Mouse (Mus musculus): ENCODE measurements around the gene Otop3.
"Not testable (repeated sequence)": the region's sequence is repeated elsewhere in the genome, so short reads cannot be mapped to it uniquely, and the experiment has no call there.

The Otop3 gene

GRCm38 (mm10) chr11:115366039-115366705, 31.6 kb downstream of the Otop3 start:
- peak; percentile 35 for DNase-seq (ENCODE audit: inconsistent ontology term)

DNA sequence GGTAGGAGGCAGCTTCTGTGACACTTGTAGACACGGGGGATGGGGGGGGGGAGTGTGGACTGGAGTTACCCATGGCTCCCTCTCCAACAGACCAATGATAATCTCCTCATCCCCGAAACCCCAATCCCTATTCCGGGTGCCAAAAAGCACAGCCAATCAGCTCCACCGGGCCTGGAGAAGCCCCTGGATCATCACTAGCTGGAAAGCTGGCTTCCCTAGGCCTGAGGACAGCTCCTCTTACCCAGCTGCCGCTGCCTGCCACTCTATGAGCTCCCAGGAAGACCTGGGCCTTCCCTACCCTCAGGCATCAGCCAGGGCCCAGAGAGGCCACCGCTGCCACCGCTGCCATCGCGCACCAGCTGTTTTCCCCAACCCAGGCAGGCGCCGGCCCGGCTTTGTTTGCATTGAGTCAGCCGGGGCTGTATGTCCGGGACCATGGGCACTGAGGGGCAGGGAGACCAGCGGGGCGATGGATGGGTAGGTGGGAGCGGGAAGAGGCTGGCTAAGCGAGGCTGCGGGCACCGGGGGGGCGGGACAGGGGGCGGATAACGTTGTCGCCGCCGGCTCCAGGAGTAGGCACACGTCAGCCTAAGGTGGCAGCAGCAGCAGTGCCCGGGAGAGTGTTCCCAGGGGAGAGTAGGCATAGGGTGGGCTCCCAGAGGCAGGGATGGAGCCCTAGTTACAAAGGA, 32.3 kb downstream of the Otop3 start:
- DNase-seq (ENCODE audit: inconsistent ontology term): peak; percentile 51

DNA sequence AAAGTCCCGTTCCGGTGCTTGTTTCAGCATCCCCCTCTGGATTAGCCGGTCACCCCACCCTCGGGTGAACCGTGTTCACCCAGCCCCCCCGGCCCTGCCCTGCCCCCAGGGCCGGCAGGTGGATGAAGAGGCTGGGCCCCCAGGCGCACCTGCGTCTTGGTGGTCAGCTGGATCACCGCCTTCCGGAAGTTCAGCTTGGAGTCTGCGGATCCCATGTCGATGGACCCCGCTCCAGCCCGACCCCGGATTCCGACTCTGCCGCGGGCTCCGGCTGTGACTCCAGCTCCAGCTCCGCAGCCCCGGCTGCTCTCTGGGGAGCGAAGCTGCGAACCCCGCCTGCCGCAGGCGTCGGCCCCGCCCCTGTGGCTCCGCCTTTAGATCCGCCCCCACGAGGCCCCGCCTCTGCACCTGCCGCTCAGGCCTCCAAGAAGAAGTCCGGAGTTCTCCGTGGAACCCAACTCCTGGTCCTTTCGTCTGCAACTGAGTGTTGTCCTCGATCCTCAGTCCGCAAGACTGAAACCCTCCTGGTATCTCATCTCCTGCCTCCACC, 32.9 kb downstream of the Otop3 start, which contains the start of gene Hid1:
TSS of gene Hid1 (minus strand) at position 362 of the 550 bp plus-strand sequence.
- peak; percentile 83 for DNase-seq (ENCODE audit: inconsistent ontology term)

- no peak for DNase-seq (ENCODE audit: inconsistent ontology term)
Observed at GRCm38 (mm10) chr11:115370368-115370767, 35.8 kb downstream of the Otop3 start.

DNA sequence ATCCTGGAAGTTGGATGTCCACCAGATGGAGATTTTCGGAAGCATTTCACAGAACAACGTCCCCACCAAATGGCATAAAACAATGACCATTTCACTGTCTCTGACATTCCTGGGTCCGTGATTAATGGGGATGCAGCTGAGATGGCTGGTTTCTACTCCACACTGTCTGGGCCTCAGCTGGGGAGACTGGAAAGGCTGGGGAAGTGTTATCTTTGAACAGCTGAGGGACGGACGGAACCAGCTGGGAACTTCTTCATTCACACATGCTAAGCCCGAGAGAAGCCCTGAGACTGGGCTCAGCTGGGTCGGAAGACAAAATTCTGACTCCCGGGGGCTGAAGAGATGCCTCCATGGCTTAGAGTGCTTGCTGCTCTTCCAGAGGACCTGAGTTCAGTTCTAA, 36.8 kb downstream of the Otop3 start:
- no peak for DNase-seq (ENCODE audit: inconsistent ontology term)

DNA sequence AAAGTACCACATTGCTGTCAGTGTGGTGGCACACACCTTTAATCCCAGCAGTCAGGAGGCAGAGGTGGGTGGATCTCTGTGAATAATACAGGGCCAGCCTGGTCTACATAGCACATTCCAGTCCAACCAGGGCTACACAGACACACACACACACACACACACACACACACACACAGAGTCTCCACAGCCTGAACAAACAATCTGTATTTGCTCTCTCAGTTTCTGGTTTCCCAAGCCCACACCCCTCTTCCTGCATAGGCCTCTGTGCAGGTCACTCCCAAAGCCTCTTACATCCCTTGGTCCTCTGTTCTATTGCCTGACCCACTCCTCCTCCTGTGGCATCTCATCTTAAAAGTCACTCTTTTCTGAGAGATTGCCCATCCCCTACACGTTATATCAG, 37.5 kb downstream of the Otop3 start:
- DNase-seq (ENCODE audit: inconsistent ontology term): no peak

DNA sequence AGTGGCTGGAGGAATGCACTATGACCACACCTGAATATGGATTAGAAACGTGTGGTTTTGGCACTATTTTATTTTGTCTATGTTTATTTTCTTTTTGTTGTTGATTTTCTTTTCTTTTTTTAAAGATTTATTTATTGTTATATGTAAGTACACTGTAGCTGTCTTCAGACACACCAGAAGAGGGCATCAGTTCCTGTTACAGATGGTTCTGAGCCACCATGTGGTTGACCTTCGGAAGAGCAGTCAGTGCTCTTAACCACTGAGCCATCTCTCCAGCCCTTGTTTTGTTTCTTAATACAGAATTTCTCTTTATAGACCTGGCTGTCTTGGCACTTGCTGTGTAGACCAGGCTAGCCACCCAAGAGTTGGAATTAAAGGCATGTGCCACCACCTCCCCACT, 38.2 kb downstream of the Otop3 start:
- DNase-seq (ENCODE audit: inconsistent ontology term): no peak

- DNase-seq (ENCODE audit: inconsistent ontology term): peak; percentile 82
Observed at GRCm38 (mm10) chr11:115373805-115374694, 39.5 kb downstream of the Otop3 start.

DNA sequence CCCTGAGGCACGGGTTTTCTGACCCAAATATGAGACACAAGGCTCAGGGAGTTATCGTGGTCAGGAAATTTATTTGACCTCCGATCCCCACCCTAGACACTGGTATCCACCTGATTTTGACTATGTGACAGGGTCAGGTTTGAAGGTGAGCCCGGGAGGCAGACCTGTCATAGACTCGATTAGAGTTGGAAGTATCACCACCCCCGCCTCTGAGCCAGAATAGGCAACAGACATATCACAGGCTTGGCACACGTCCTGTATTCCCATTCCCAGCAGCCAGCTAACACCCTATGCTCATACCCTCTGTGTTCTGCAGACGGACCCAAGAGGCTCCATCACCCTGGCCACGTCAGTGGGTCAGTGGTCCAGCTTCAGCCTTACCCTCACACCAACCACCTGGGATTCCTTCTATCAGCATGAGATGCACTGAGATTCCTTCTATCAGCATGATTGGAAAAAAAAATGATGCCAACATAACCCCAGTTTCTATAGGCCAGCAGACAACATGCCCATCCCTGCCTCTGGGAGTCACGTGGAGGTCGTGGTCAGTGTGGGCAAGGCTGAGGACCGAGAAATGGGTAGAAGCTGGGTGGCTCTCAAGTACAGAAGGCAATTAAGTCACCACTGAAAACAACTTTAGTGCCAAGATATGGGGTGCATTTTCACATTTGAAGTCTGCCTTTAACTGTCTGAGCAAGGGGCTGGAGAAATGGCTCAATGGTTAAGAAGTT, 40.3 kb downstream of the Otop3 start:
- no peak for DNase-seq (ENCODE audit: inconsistent ontology term)

GRCm38 (mm10) chr11:115376722-115377121, 42.2 kb downstream of the Otop3 start:
- DNase-seq (ENCODE audit: inconsistent ontology term): no peak

GRCm38 (mm10) chr11:115377254-115377653, 42.7 kb downstream of the Otop3 start:
- DNase-seq (ENCODE audit: inconsistent ontology term): no peak

GRCm38 (mm10) chr11:115377854-115378253, 43.3 kb downstream of the Otop3 start:
- no peak for DNase-seq (ENCODE audit: inconsistent ontology term)

- DNase-seq (ENCODE audit: inconsistent ontology term): no peak
Observed at GRCm38 (mm10) chr11:115381276-115381675, 46.7 kb downstream of the Otop3 start.

- DNase-seq (ENCODE audit: inconsistent ontology term): peak; percentile 94
Observed at GRCm38 (mm10) chr11:115381743-115382539, 47.4 kb downstream of the Otop3 start, which contains the start of gene Cdr2l. Cdr2l (plus strand) TSS chr11:115381916.

DNA sequence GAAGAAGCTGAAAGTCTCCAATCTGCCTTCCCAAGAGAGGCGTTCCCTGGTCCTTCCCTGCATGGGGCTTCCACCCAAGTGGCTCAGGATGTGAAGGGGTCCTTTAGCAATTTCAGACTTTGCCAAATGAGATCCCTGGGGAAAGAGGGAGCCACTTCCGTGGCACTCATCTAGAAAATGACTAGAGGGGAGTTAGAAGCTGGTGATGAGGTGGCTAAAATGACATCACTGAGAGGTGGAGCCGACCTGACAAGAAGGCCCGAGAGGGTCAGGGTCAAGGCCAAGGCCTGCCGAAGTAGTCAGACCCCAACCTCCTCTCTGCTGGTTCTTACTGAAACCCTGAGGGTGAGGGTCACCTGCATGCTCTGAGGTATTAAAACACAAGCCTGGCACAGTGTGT, 48.4 kb downstream of the Otop3 start:
- DNase-seq (ENCODE audit: inconsistent ontology term): no peak

DNA sequence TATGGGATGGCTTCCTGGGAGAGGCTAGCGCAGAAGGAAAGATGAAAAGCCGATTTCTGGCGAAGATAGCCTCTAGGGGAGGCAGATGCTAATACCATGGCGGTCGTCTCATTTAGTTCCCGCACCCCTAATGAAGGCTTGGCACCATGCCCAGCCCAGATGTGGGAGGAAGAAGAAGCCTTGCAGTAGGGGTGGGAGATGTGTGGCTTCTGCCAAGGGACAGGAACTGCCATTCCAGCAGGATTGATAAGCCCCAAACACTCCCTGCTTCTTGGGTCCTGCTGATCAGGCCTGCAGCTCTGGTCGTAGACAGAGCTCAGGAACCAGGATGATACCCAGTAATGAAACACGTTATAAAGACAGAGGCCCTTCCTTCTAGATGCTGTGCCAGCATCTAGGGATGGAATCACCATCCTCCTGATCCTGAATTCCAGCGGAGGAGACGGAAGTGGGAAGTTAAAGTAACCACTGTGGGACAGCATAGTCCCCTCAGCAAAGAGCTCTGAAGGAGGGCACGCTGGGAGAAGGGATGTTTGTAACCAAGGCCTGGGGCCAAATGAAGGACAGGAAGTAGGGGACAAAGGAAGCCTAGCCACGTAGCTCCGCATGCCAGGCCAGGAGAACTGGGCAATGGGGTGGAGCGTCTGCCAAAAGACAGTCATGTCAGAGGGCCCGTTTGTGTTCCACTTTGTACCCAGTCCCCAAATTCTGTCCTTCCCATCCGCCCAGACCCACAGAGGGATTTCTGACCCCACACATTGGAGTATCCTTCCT, 49.4 kb downstream of the Otop3 start:
- DNase-seq (ENCODE audit: inconsistent ontology term): peak; percentile 29

DNA sequence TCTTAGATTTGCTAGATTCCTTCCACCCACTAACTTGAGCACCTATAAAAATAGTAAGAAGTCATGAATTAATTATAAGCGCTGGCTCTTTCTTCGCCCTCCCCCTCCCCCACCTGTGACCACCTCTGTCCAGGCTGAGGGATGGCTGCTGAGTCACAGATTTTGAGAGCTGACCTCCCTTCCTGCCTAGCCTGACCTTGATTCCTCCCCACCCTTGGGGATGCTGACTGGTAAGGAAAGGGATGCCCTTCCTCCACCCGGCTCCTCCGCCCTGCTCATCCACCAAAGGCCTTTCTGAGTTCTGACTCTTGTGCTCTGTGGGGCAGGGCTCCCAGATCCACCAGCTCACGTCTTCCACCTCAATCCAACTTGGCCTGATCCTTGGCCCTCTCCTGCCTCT, 50.1 kb downstream of the Otop3 start:
- peak; percentile 8 for DNase-seq (ENCODE audit: inconsistent ontology term)

GRCm38 (mm10) chr11:115386859-115387258, 52.3 kb downstream of the Otop3 start:
- not testable (repeated sequence) for DNase-seq (ENCODE audit: inconsistent ontology term)

- no peak for DNase-seq (ENCODE audit: inconsistent ontology term)
Observed at GRCm38 (mm10) chr11:115391358-115391757, 56.8 kb downstream of the Otop3 start.

All from Muller cell, postnatal 12 days (primary cell).